Mouse (Mus musculus) G1E (cell line): ENCODE data around the gene Zwilch. TPM values are rescaled to one million over a fixed set of nuclear protein-coding genes. Genes with fewer than 3 reads are reported as not detected.

ENCODE experiments used
- ATAC-seq: 2 replicates; pipeline ENCODE4 v1.8.0; 2016; ENCODE audit warnings: mild to moderate bottlenecking; ENCODE audit not compliant: insufficient number of reproducible peaks, poor library complexity, low FRiP score, severe bottlenecking; ENCODE audit errors: extremely low read depth
- DNase-seq: peaks from one replicate; pipeline ENCODE4 v3.0.0; 2012; ENCODE audit warnings: low spot score
- H3K27me3 ChIP-seq: 2 replicates; pipeline ENCODE4 v1.6.1; 2012; ENCODE audit warnings: mild to moderate bottlenecking, low read length, inconsistent platforms; ENCODE audit not compliant: insufficient read depth
- H3K36me3 ChIP-seq: replicated peaks from 2 replicates; pipeline ENCODE3; 2012; ENCODE audit warnings: mild to moderate bottlenecking, inconsistent platforms
- H3K4me1 ChIP-seq: 2 replicates; pipeline ENCODE4 v1.6.1; 2012; ENCODE audit warnings: low read depth, low read length, inconsistent platforms, mixed read lengths; ENCODE audit not compliant: insufficient read depth
- H3K4me3 ChIP-seq: 2 replicates; pipeline ENCODE4 v1.5.1; 2012; ENCODE audit warnings: low read depth, mild to moderate bottlenecking, inconsistent platforms, low read length, moderate library complexity, mixed read lengths
- H3K9me3 ChIP-seq: replicated peaks from 2 replicates; pipeline ENCODE4 v1.6.1; 2012; ENCODE audit warnings: inconsistent platforms
- CTCF ChIP-seq: IDR thresholded peaks from 2 replicates; pipeline ENCODE4 v1.5.1; 2012; ENCODE audit warnings: low read depth, low read length, inconsistent platforms, mixed read lengths
- GATA1 ChIP-seq: IDR thresholded peaks from 2 replicates; pipeline ENCODE4 v1.6.1; 2012; ENCODE audit warnings: borderline replicate concordance, low read length, inconsistent platforms, mixed read lengths
- GATA2 ChIP-seq: IDR thresholded peaks from 2 replicates; pipeline ENCODE4 v1.6.1; 2012; ENCODE audit warnings: low read depth, low read length, inconsistent platforms, borderline replicate concordance
- POLR2AphosphoS5 ChIP-seq: IDR thresholded peaks from 2 replicates; pipeline ENCODE4 v1.6.1; 2012; ENCODE audit warnings: low read depth, low read length, inconsistent platforms; ENCODE audit not compliant: insufficient replicate concordance
- TAL1 ChIP-seq: conservative IDR thresholded peaks from 2 replicates; pipeline ENCODE4 v1.6.1; 2012; ENCODE audit warnings: low read depth, low read length, inconsistent platforms, mixed read lengths
- polyA plus RNA-seq: library from polyadenylated mRNA; stranded (reverse); fragments of >175 nt; gene quantifications from 2 replicates; pipeline ENCODE4 v1.2.3, GENCODE M21; 2012
- total RNA-seq, 2 experiments: library from RNA; stranded (forward) in 1 of 2; stranded (reverse) in 1 of 2; fragments of 200-1000 nt in 1 of 2; fragments of >200 nt in 1 of 2; fragmentation: Nextera tagmentation in 1 of 2; gene quantifications; 2 replicates each; pipeline ENCODE4 v1.2.3; 2014 to 2017

Gene Zwilch
- total and polyA plus RNA-seq, 3 experiments: 14.2 to 189 (median 163) TPM

GRCm38 (mm10) chr9:64098282-64098681, 74.6 kb downstream of the Zwilch start:
- Histone ChIP-seq H3K27me3 (peaks cover 58% of the 10 kb centered on the region), H3K4me1 (no peaks in the 10 kb centered on the region), H3K36me3 (no peaks in the 10 kb centered on the region), H3K9me3 (no peaks in the 10 kb centered on the region), H3K4me3 (no peak overlapping the region)
- no peak for ATAC-seq
- TF ChIP-seq GATA2 (no peak), POLR2AphosphoS5 (no peak), TAL1 (no peak), CTCF (no peak), GATA1 (no peak)
- no peak for DNase-seq

DNA sequence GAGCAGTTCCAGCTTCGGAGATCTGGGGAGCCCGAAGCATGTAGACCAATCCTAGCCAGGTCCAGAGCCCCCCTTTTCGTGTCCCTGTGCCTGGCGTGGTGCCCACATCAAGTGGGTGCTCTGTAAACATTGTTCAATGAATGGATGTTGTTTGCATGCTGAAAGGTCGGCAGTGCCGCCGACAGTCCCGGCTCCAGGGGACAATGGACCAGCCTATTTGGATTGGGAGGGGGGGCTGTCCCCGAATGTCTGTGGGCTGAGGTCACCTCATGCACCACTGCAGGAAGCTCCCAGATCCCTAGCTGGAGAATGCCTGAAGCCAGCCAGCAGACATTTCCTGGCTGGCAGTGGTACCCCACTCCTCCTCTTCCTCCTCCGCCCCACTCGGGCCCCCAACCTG, 78.8 kb downstream of the Zwilch start:
- DNase-seq: no peak
- H3K4me3 ChIP-seq: no peak overlapping the region
- TF ChIP-seq POLR2AphosphoS5: no peak
- H3K27me3 ChIP-seq: peaks cover 63% of the 10 kb centered on the region
- no peaks in the 10 kb centered on the region for H3K36me3 ChIP-seq
- no peak for ATAC-seq
- H3K9me3 ChIP-seq: no peaks in the 10 kb centered on the region
- no peaks in the 10 kb centered on the region for H3K4me1 ChIP-seq

DNA sequence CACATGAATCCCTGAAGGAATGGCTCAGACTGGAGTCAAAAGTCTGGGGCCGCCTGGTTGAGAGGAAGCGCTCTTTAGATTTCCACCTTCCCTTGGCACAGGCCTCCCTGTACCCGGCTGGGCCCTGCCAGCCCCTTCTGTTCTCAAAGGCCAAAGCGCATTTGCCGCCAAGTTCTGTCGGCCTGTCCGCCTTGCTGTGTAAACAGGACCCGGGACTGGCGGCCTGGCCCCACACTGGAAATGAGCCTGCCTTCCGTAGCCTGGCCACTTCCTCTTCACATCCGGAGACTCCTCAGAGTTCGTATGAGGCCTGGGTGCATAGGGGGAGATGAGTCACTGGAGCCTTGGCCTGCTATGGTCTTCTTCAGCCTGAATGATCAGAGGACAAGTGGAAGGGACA, 83.9 kb downstream of the Zwilch start:
- H3K9me3 ChIP-seq: no peaks in the 10 kb centered on the region
- ATAC-seq (no peak), DNase-seq (no peak)
- peaks cover 36% of the 10 kb centered on the region for H3K4me1 ChIP-seq
- H3K36me3 ChIP-seq: no peaks in the 10 kb centered on the region
- H3K4me3 ChIP-seq: no peak overlapping the region
- TF ChIP-seq GATA1 (no peak), POLR2AphosphoS5 (no peak), GATA2 (no peak), TAL1 (no peak), CTCF (no peak)
- H3K27me3 ChIP-seq: peaks cover 53% of the 10 kb centered on the region

- H3K9me3 ChIP-seq: no peaks in the 10 kb centered on the region
- H3K27me3 ChIP-seq: peaks cover 53% of the 10 kb centered on the region
- no peak overlapping the region for H3K4me3 ChIP-seq
- no peak for ATAC-seq
- TF ChIP-seq GATA2 (no peak), CTCF (no peak), POLR2AphosphoS5 (no peak), GATA1 (no peak), TAL1 (no peak)
- no peak for DNase-seq
- peaks cover 43% of the 10 kb centered on the region for H3K4me1 ChIP-seq
- H3K36me3 ChIP-seq: no peaks in the 10 kb centered on the region
Observed at GRCm38 (mm10) chr9:64088346-64088745, 84.6 kb downstream of the Zwilch start.

DNA sequence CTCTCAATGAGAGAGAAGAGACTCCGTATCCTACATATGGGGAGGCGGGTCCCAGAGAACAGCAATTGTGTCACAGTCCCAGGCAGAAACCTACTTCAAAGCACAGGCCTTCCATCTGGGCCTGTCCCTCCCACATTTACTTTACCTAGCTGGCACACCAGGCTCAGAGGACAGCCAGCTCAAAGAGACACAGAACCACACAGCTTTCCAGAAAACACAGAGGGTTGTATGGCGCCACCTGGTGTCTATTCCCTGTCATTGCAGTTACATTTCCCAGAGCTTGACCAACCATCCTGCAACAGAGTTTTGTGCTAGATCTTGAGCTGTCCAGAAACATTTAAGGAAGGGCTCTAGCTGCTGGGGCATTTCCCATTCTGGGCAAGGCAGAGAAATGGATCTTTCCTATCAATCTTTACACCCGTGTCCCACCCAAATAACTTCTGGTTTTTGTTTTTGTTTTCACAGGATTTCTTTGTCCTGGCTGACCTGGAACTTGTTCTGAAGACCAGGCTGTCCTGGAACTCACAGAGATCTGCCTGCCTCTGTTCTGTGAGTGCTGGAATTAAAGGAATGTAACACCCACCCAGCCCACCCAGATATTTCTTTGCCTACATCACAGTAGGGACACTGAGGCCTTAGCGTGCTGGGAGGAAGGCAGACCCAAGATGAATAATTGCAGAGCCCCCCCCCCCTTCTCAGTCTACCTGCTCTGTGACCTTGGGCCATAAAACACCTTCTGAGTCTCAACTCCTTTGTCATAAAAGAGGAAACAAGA, 85.3 kb downstream of the Zwilch start:
- ATAC-seq: no peak
- H3K4me1 ChIP-seq: peaks cover 43% of the 10 kb centered on the region
- DNase-seq: peak; percentile 40
- H3K36me3 ChIP-seq: no peaks in the 10 kb centered on the region
- H3K27me3 ChIP-seq: peaks cover 48% of the 10 kb centered on the region
- no peak overlapping the region for H3K4me3 ChIP-seq
- no peaks in the 10 kb centered on the region for H3K9me3 ChIP-seq
- no peak for TF ChIP-seq TAL1
- TF ChIP-seq CTCF: peak; percentile 38; the same call in 1 of the 2 replicates

Other genes with a start within 250 kb of the Zwilch start
- 0.39 and 0.98 TPM in 2 replicates for gene Smad6, start 151.0 kb downstream of the Zwilch start, total RNA-seq (2014; fragmentation: Nextera tagmentation)
- gene Smad6, start 151.0 kb downstream of the Zwilch start, total RNA-seq (2017): 0.44 and 0.81 TPM in 2 replicates
- 1.6 and 2.1 TPM in 2 replicates for gene Smad6, start 151.0 kb downstream of the Zwilch start, polyA plus RNA-seq
- gene Lctl, start 56.0 kb downstream of the Zwilch start, total RNA-seq (2014; fragmentation: Nextera tagmentation): not detected in 2 replicates
- 0.12 TPM in 1 of 2 replicates, not detected in the other for gene Lctl, start 56.0 kb downstream of the Zwilch start, total RNA-seq (2017)
- not detected in 2 replicates for gene Lctl, start 56.0 kb downstream of the Zwilch start, polyA plus RNA-seq
- 7,560 and 7,833 TPM in 2 replicates for gene Rpl4, start 271 bp upstream of the Zwilch start, total RNA-seq (2014; fragmentation: Nextera tagmentation)
- gene Rpl4, start 271 bp upstream of the Zwilch start, total RNA-seq (2017): 2,308 and 2,582 TPM in 2 replicates
- 506 and 513 TPM in 2 replicates for gene Rpl4, start 271 bp upstream of the Zwilch start, polyA plus RNA-seq
- gene Snapc5, start 6.2 kb upstream of the Zwilch start, total RNA-seq (2014; fragmentation: Nextera tagmentation): 14.0 and 18.8 TPM in 2 replicates
- gene Snapc5, start 6.2 kb upstream of the Zwilch start, total RNA-seq (2017): 40.4 and 45.1 TPM in 2 replicates
- gene Snapc5, start 6.2 kb upstream of the Zwilch start, polyA plus RNA-seq: 1.8 and 4.4 TPM in 2 replicates
- gene Uchl4, start 62.1 kb upstream of the Zwilch start, total RNA-seq (2014; fragmentation: Nextera tagmentation): 0.75 and 1.2 TPM in 2 replicates
- gene Uchl4, start 62.1 kb upstream of the Zwilch start, total RNA-seq (2017): 2.0 and 2.6 TPM in 2 replicates
- gene Uchl4, start 62.1 kb upstream of the Zwilch start, polyA plus RNA-seq: not detected in 2 replicates
- 34.7 and 43.3 TPM in 2 replicates for gene Map2k1, start 80.5 kb upstream of the Zwilch start, total RNA-seq (2014; fragmentation: Nextera tagmentation)
- gene Map2k1, start 80.5 kb upstream of the Zwilch start, total RNA-seq (2017): 106 and 121 TPM in 2 replicates
- gene Map2k1, start 80.5 kb upstream of the Zwilch start, polyA plus RNA-seq: 25.8 and 40.0 TPM in 2 replicates
- gene Tipin, start 108.5 kb upstream of the Zwilch start, total RNA-seq (2014; fragmentation: Nextera tagmentation): 129 and 130 TPM in 2 replicates
- gene Tipin, start 108.5 kb upstream of the Zwilch start, total RNA-seq (2017): 344 and 355 TPM in 2 replicates
- gene Tipin, start 108.5 kb upstream of the Zwilch start, polyA plus RNA-seq: 6.7 and 8.0 TPM in 2 replicates
- gene Dis3l, start 168.2 kb upstream of the Zwilch start, total RNA-seq (2014; fragmentation: Nextera tagmentation): 16.9 and 18.9 TPM in 2 replicates
- gene Dis3l, start 168.2 kb upstream of the Zwilch start, total RNA-seq (2017): 20.7 and 22.4 TPM in 2 replicates
- gene Dis3l, start 168.2 kb upstream of the Zwilch start, polyA plus RNA-seq: 4.2 and 5.6 TPM in 2 replicates
- not detected in 2 replicates for gene Megf11, start 212.5 kb upstream of the Zwilch start, total RNA-seq (2014; fragmentation: Nextera tagmentation)
- gene Megf11, start 212.5 kb upstream of the Zwilch start, total RNA-seq (2017): 0.17 and 0.38 TPM in 2 replicates
- gene Megf11, start 212.5 kb upstream of the Zwilch start, polyA plus RNA-seq: 0.25 and 0.33 TPM in 2 replicates